Mouse (Mus musculus): ENCODE measurements around the gene Nusap1. TPM values are rescaled to one million over a fixed set of nuclear protein-coding genes. Genes with fewer than 3 reads are reported as not detected.

The Nusap1 gene
- polyA plus RNA-seq, 1 experiment from 2014 or later = 74.6 TPM

Other genes with a start within 250 kb of the Nusap1 start
- 3.5 and 4.3 TPM in 2 replicates for gene Ino80, start 140.6 kb upstream of the Nusap1 start, polyA plus RNA-seq (2016; fragmentation: Nextera tagmentation; extraction: Ambion mirVana)
- 0.65 and 0.68 TPM in 2 replicates for gene Exd1, start 70.7 kb upstream of the Nusap1 start, polyA plus RNA-seq (2016; fragmentation: Nextera tagmentation; extraction: Ambion mirVana)
- gene Chp1, start 70.6 kb upstream of the Nusap1 start, polyA plus RNA-seq (2016; fragmentation: Nextera tagmentation; extraction: Ambion mirVana) = 53.3 and 53.6 TPM in 2 replicates
- 40.9 and 42.5 TPM in 2 replicates for gene Oip5, start 171 bp downstream of the Nusap1 start, polyA plus RNA-seq (2016; fragmentation: Nextera tagmentation; extraction: Ambion mirVana)
- 49.7 and 49.8 TPM in 2 replicates for gene Ndufaf1, start 44.5 kb downstream of the Nusap1 start, polyA plus RNA-seq (2016; fragmentation: Nextera tagmentation; extraction: Ambion mirVana)
- 61.1 and 63.7 TPM in 2 replicates for gene Rtf1, start 56.8 kb downstream of the Nusap1 start, polyA plus RNA-seq (2016; fragmentation: Nextera tagmentation; extraction: Ambion mirVana)
- gene Itpka, start 124.0 kb downstream of the Nusap1 start, polyA plus RNA-seq (2016; fragmentation: Nextera tagmentation; extraction: Ambion mirVana) = 0.79 and 0.89 TPM in 2 replicates
- gene Ltk, start 142.1 kb downstream of the Nusap1 start, polyA plus RNA-seq (2016; fragmentation: Nextera tagmentation; extraction: Ambion mirVana) = not detected in 2 replicates
- 40.6 and 41.1 TPM in 2 replicates for gene Rpap1, start 169.2 kb downstream of the Nusap1 start, polyA plus RNA-seq (2016; fragmentation: Nextera tagmentation; extraction: Ambion mirVana)
- gene Tyro3, start 179.4 kb downstream of the Nusap1 start, polyA plus RNA-seq (2016; fragmentation: Nextera tagmentation; extraction: Ambion mirVana) = 19.3 and 22.5 TPM in 2 replicates

Measured in embryonic facial prominence, embryonic 10.5 days (tissue).